Mouse (Mus musculus): ENCODE measurements around the gene Snd1. TPM values are rescaled to one million over a fixed set of nuclear protein-coding genes. Genes with fewer than 3 reads are reported as not detected.

Gene Snd1
- polyA plus RNA-seq, 1 experiment from 2014 or later: 120 TPM

DNA sequence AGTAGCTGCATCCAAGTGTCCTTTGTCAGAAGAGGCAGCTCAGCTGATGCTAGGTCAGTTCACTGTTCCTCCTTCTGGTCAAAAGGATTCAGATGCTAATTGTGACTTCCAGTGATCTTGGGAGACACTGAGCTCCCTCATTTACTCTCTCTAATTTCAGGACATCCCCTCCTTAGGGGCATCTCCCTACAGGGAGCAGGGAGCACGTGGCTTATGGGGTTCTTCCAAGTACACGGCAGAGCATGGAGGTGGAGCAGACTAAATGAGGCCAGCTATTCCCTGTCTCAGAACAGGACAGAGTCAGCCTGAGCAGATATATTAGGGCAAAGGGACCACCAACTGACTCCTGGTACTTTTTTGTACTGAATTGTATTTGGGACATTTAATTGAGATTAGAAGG, 385.5 kb downstream of the Snd1 start:
- Histone ChIP-seq H3K4me1 (ENCODE audit: control insufficient read depth, insufficient read depth, low read length) (peaks cover 9% of the 10 kb centered on the region), H3K4me2 (ENCODE audit: low read depth, severe bottlenecking) (no peak overlapping the region), H3K9ac (ENCODE audit: low read length) (no peak overlapping the region), H3K9me3 (ENCODE audit: control insufficient read depth, low read length) (no peaks in the 10 kb centered on the region), H3K4me3 (ENCODE audit: low read depth, low read length) (no peak overlapping the region), H3K27me3 (ENCODE audit: control insufficient read depth, insufficient read depth, low read length) (no peaks in the 10 kb centered on the region), H3K36me3 (ENCODE audit: control insufficient read depth, insufficient read depth, low read length) (no peaks in the 10 kb centered on the region), H3K27ac (replicated peaks; ENCODE audit: low read depth, low read length) (no peak overlapping the region)
- no peak for DNase-seq (ENCODE audit: low spot score)
- no peak for ATAC-seq (ENCODE audit: insufficient number of reproducible peaks, low FRiP score, low TSS enrichment, low read depth)
- WGBS: 36% methylated on average over 2 of the region's 2 CpGs

DNA sequence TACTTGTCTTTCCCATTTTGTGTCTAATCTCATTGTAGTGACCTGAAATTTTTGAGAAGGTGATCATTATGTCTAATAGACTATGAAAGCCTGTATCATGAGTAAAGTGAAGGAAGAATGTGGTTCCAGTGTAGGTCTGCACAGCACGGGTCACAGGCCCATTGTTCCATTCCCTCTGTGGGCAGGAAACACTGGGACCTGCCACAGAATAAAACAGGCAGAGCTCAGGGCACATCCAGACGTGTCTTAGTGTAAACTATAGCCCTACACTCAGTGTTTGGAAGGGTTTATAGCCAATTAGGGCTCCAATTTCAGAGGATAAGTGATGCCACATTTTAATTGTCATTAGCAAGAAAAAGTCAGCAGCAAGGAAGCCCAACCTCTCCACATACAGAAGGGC, 386.0 kb downstream of the Snd1 start:
- Histone ChIP-seq H3K4me1 (ENCODE audit: control insufficient read depth, insufficient read depth, low read length) (peaks cover 6% of the 10 kb centered on the region; the same call in 1 of the 2 replicates), H3K4me2 (ENCODE audit: low read depth, severe bottlenecking) (no peak overlapping the region), H3K27me3 (ENCODE audit: control insufficient read depth, insufficient read depth, low read length) (no peaks in the 10 kb centered on the region), H3K36me3 (ENCODE audit: control insufficient read depth, insufficient read depth, low read length) (no peaks in the 10 kb centered on the region), H3K4me3 (ENCODE audit: low read depth, low read length) (no peak overlapping the region), H3K27ac (replicated peaks; ENCODE audit: low read depth, low read length) (no peak overlapping the region), H3K9ac (ENCODE audit: low read length) (no peak overlapping the region), H3K9me3 (ENCODE audit: control insufficient read depth, low read length) (no peaks in the 10 kb centered on the region)
- ATAC-seq (ENCODE audit: insufficient number of reproducible peaks, low FRiP score, low TSS enrichment, low read depth) (no peak), DNase-seq (ENCODE audit: low spot score) (no peak)
- WGBS: 18% methylated on average over 2 of the region's 2 CpGs

- no peaks in the 10 kb centered on the region for H3K36me3 ChIP-seq (ENCODE audit: control insufficient read depth, insufficient read depth, low read length)
- no peak overlapping the region for H3K4me3 ChIP-seq (ENCODE audit: low read depth, low read length)
- no peak for DNase-seq (ENCODE audit: low spot score)
- no peaks in the 10 kb centered on the region for H3K4me1 ChIP-seq (ENCODE audit: control insufficient read depth, insufficient read depth, low read length)
- H3K4me2 ChIP-seq (ENCODE audit: low read depth, severe bottlenecking): no peak overlapping the region
- ATAC-seq (ENCODE audit: insufficient number of reproducible peaks, low FRiP score, low TSS enrichment, low read depth): no peak
- no peaks in the 10 kb centered on the region for H3K9me3 ChIP-seq (ENCODE audit: control insufficient read depth, low read length)
- no peaks in the 10 kb centered on the region for H3K27me3 ChIP-seq (ENCODE audit: control insufficient read depth, insufficient read depth, low read length)
- no peak overlapping the region for H3K27ac ChIP-seq (replicated peaks; ENCODE audit: low read depth, low read length)
- H3K9ac ChIP-seq (ENCODE audit: low read length): no peak overlapping the region
- 76% methylated on average over 8 of the region's 8 CpGs for WGBS
Measured at GRCm38 (mm10) chr6:28862304-28862703, 387.4 kb downstream of the Snd1 start.

DNA sequence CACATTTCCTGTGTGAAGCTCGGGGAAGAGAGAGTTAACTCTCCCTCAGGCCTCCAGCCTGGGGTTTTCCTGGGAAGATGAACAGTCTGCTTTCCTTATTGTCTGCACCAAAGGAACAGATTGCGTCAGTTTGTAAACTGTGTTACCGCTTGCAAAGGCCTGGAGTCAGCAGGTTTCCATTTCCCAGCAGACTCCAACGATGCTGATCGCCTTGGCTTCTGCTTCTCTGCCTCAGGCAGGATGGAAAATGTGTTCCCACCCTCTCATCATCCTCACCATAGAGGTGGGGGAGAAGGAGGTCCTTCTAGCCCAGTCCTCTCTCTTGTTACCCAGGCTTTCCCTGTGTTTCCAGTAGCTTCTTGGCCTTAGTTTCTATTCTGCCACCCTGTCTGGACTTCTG, 389.7 kb downstream of the Snd1 start:
- Histone ChIP-seq H3K4me1 (ENCODE audit: control insufficient read depth, insufficient read depth, low read length) (no peaks in the 10 kb centered on the region), H3K27me3 (ENCODE audit: control insufficient read depth, insufficient read depth, low read length) (no peaks in the 10 kb centered on the region), H3K27ac (replicated peaks; ENCODE audit: low read depth, low read length) (no peak overlapping the region), H3K4me3 (ENCODE audit: low read depth, low read length) (no peak overlapping the region), H3K36me3 (ENCODE audit: control insufficient read depth, insufficient read depth, low read length) (no peaks in the 10 kb centered on the region), H3K4me2 (ENCODE audit: low read depth, severe bottlenecking) (no peak overlapping the region), H3K9me3 (ENCODE audit: control insufficient read depth, low read length) (no peaks in the 10 kb centered on the region), H3K9ac (ENCODE audit: low read length) (no peak overlapping the region)
- WGBS: 46% methylated on average over 5 of the region's 5 CpGs
- DNase-seq (ENCODE audit: low spot score) (no peak), ATAC-seq (ENCODE audit: insufficient number of reproducible peaks, low FRiP score, low TSS enrichment, low read depth) (no peak)

DNA sequence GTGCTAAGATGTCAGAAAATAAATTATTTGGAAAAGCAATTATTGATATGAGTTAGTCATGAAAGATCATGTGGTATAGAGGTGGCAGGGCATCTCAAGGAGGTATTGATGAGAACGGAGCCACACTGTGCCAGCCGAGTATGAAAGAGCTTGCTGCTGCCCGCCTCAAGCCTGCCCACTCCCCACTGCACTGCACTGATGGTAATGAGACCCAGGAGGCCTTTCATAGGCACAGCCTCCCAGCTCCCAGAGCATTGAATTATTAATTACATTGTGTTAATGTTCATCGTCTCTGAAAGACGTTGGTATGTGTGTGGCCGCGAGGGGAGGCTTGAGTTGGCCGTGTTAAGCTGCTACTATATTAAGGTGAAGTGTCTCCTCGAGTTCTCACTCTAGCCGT, 390.2 kb downstream of the Snd1 start:
- no peak overlapping the region for H3K4me3 ChIP-seq (ENCODE audit: low read depth, low read length)
- no peak overlapping the region for H3K4me2 ChIP-seq (ENCODE audit: low read depth, severe bottlenecking)
- H3K27me3 ChIP-seq (ENCODE audit: control insufficient read depth, insufficient read depth, low read length): no peaks in the 10 kb centered on the region
- 86% methylated on average over 10 of the region's 10 CpGs for WGBS
- no peak overlapping the region for H3K9ac ChIP-seq (ENCODE audit: low read length)
- H3K27ac ChIP-seq (replicated peaks; ENCODE audit: low read depth, low read length): no peak overlapping the region
- H3K36me3 ChIP-seq (ENCODE audit: control insufficient read depth, insufficient read depth, low read length): no peaks in the 10 kb centered on the region
- no peak for ATAC-seq (ENCODE audit: insufficient number of reproducible peaks, low FRiP score, low TSS enrichment, low read depth)
- H3K4me1 ChIP-seq (ENCODE audit: control insufficient read depth, insufficient read depth, low read length): no peaks in the 10 kb centered on the region
- no peak for DNase-seq (ENCODE audit: low spot score)
- no peaks in the 10 kb centered on the region for H3K9me3 ChIP-seq (ENCODE audit: control insufficient read depth, low read length)

DNA sequence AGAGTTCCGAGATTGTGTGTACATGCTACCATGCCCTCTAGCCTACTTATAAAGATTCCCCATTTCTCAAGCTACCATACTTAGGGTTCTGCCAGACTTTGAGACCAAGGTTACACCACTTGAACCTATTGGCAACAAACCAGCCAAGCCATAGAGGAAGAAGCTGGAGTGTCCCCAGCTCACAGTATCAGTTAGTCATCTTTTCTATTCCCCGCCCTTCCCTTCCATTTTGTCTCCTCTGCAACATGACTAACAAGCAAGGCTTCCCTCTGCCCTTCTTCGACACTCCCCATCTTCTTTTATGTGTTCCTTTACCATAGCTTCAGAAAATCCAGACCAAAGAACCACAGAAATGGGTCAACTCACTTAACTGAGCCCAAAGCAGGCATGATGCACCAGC, 391.3 kb downstream of the Snd1 start:
- no peaks in the 10 kb centered on the region for H3K4me1 ChIP-seq (ENCODE audit: control insufficient read depth, insufficient read depth, low read length)
- H3K4me3 ChIP-seq (ENCODE audit: low read depth, low read length): no peak overlapping the region
- no peak for ATAC-seq (ENCODE audit: insufficient number of reproducible peaks, low FRiP score, low TSS enrichment, low read depth)
- DNase-seq (ENCODE audit: low spot score): no peak
- 93% methylated on average over 3 of the region's 3 CpGs for WGBS
- no peaks in the 10 kb centered on the region for H3K27me3 ChIP-seq (ENCODE audit: control insufficient read depth, insufficient read depth, low read length)
- no peak overlapping the region for H3K27ac ChIP-seq (replicated peaks; ENCODE audit: low read depth, low read length)
- H3K9me3 ChIP-seq (ENCODE audit: control insufficient read depth, low read length): no peaks in the 10 kb centered on the region
- no peak overlapping the region for H3K9ac ChIP-seq (ENCODE audit: low read length)
- H3K4me2 ChIP-seq (ENCODE audit: low read depth, severe bottlenecking): no peak overlapping the region
- H3K36me3 ChIP-seq (ENCODE audit: control insufficient read depth, insufficient read depth, low read length): no peaks in the 10 kb centered on the region

GRCm38 (mm10) chr6:28867516-28868251, 392.7 kb downstream of the Snd1 start:
- Histone ChIP-seq H3K4me3 (ENCODE audit: low read depth, low read length) (no peak overlapping the region), H3K27ac (replicated peaks; ENCODE audit: low read depth, low read length) (no peak overlapping the region), H3K27me3 (ENCODE audit: control insufficient read depth, insufficient read depth, low read length) (no peaks in the 10 kb centered on the region), H3K9me3 (ENCODE audit: control insufficient read depth, low read length) (no peaks in the 10 kb centered on the region), H3K4me2 (ENCODE audit: low read depth, severe bottlenecking) (no peak overlapping the region), H3K4me1 (ENCODE audit: control insufficient read depth, insufficient read depth, low read length) (no peaks in the 10 kb centered on the region), H3K9ac (ENCODE audit: low read length) (no peak overlapping the region), H3K36me3 (ENCODE audit: control insufficient read depth, insufficient read depth, low read length) (no peaks in the 10 kb centered on the region)
- 79% methylated on average over 2 of the region's 2 CpGs for whole genome bisulfite sequencing
- DNase-seq (ENCODE audit: low spot score) (no peak), ATAC-seq (ENCODE audit: insufficient number of reproducible peaks, low FRiP score, low TSS enrichment, low read depth) (no peak)

DNA sequence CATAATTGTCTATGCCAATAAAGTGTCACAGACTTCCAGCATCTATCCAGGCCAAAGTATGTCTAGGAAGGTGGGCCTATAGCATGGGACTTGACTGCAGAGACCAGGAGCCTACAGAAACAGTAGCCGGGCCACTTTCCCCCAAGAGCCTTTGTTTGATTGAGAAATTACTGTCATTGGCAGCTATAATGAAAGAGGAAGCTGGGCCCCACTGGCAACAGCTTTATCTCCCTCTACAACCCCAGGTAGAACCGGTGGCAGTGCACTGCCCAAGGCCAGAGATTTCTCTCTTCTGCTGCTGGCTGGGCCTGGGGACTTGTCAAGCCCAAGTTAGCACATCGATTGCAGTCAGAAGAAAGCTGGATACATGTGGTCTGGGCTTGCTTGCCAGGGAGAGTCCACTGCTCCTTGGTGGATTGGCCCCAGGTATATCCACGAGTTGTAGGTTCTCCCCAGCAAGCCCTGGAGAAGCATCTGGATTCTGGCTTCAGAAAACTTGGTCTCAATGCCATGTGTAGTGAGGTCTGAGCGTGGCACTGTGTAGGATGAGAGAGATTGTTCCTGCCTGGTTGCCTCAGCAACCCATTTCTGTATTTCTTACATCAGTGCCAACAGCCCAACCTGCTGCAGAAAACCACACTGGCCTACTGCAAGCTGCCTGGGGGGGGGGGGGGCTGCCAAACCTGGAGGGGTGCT, 396.9 kb downstream of the Snd1 start:
- DNase-seq (ENCODE audit: low spot score) (no peak), ATAC-seq (ENCODE audit: insufficient number of reproducible peaks, low FRiP score, low TSS enrichment, low read depth) (no peak)
- Histone ChIP-seq H3K27me3 (ENCODE audit: control insufficient read depth, insufficient read depth, low read length) (no peaks in the 10 kb centered on the region), H3K9me3 (ENCODE audit: control insufficient read depth, low read length) (no peaks in the 10 kb centered on the region), H3K36me3 (ENCODE audit: control insufficient read depth, insufficient read depth, low read length) (no peaks in the 10 kb centered on the region), H3K4me1 (ENCODE audit: control insufficient read depth, insufficient read depth, low read length) (no peaks in the 10 kb centered on the region), H3K9ac (ENCODE audit: low read length) (no peak overlapping the region), H3K27ac (replicated peaks; ENCODE audit: low read depth, low read length) (no peak overlapping the region), H3K4me2 (ENCODE audit: low read depth, severe bottlenecking) (no peak overlapping the region), H3K4me3 (ENCODE audit: low read depth, low read length) (no peak overlapping the region)
- WGBS: 93% methylated on average over 5 of the region's 5 CpGs
